Comparison of ENCODE assay signal across 8 mouse cellular contexts in the genomic region with DNA sequence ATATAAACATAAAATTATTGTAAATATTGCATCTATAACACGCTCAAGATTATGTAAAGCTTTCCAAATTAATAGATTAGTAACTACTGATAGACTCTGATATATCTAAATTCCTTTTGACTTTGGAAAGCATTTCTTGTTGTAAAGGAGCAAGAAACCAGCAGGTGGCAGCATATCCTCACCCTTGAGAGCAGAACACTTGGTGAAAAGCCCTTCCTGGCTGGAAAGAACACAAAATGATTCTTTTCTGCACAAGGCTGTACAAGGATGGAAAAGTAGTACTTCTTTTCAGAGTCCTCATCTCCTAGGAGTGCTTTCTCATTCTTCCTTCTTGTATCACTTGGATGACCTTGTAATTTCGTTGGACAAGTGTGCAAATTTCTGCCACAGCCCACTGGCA.
DNase-seq lines count a peak whose midpoint lies in the region; ATAC-seq and TF ChIP-seq lines count a peak whose summit lies in the region.

No protein-coding gene starts in this region.

- H3K79me2 ChIP-seq in heart, adult 2 months (replicated peaks; ENCODE audit: control insufficient read depth, insufficient read depth, low read length), result no peaks in the 10 kb centered on the region

- H3K4me1 ChIP-seq in heart, adult 2 months (ENCODE audit: control insufficient read depth, insufficient read depth, low read length), result no peaks in the 10 kb centered on the region
- H3K4me1 ChIP-seq in heart, embryonic 10.5 days, result no peaks in the 10 kb centered on the region
- no peaks in the 10 kb centered on the region for H3K4me1 ChIP-seq in forebrain, postnatal 0 days (ENCODE audit: insufficient read depth)
- H3K4me1 ChIP-seq in midbrain, embryonic 12.5 days, result no peaks in the 10 kb centered on the region

- TF ChIP-seq CTCF in heart, adult 2 months (IDR thresholded peaks at IDR 0.05), result peak; percentile 74
- TF ChIP-seq CTCF in forebrain, postnatal 0 days (IDR thresholded peaks at IDR 0.05; ENCODE audit: low read depth), result peak; percentile 91

- no peaks in the 10 kb centered on the region for H3K36me3 ChIP-seq in heart, adult 2 months (ENCODE audit: control insufficient read depth, insufficient read depth, low read length)
- no peaks in the 10 kb centered on the region for H3K36me3 ChIP-seq in heart, embryonic 10.5 days
- H3K36me3 ChIP-seq in forebrain, postnatal 0 days (ENCODE audit: insufficient read depth), result no peaks in the 10 kb centered on the region
- no peaks in the 10 kb centered on the region for H3K36me3 ChIP-seq in midbrain, embryonic 12.5 days

- H3K4me2 ChIP-seq in forebrain, postnatal 0 days (ENCODE audit: low read depth), result no peak overlapping the region
- H3K4me2 ChIP-seq in midbrain, embryonic 12.5 days (replicated peaks), result no peak overlapping the region

- H3K27ac ChIP-seq in heart, adult 2 months, result no peak overlapping the region
- no peak overlapping the region for H3K27ac ChIP-seq in heart, embryonic 10.5 days
- H3K27ac ChIP-seq in forebrain, postnatal 0 days (ENCODE audit: low read depth, low read length), result no peak overlapping the region
- H3K27ac ChIP-seq in midbrain, embryonic 12.5 days (replicated peaks), result no peak overlapping the region

- TF ChIP-seq EP300 in heart, adult 2 months (IDR thresholded peaks at IDR 0.05; ENCODE audit: insufficient read depth, low read depth, low read length), result no peak

- no peak overlapping the region for H3K9ac ChIP-seq in heart, adult 2 months (ENCODE audit: low read depth, low read length)
- no peak overlapping the region for H3K9ac ChIP-seq in forebrain, postnatal 0 days
- H3K9ac ChIP-seq in midbrain, embryonic 12.5 days (replicated peaks), result no peak overlapping the region

- H3K9me3 ChIP-seq in heart, embryonic 10.5 days, result no peaks in the 10 kb centered on the region
- H3K9me3 ChIP-seq in forebrain, postnatal 0 days (ENCODE audit: low read length), result no peaks in the 10 kb centered on the region
- no peaks in the 10 kb centered on the region for H3K9me3 ChIP-seq in midbrain, embryonic 12.5 days

- DNase-seq in heart, adult 2 months, result no peak
- no peak for DNase-seq in heart, embryonic 10.5 days (ENCODE audit: low spot score)
- DNase-seq in ES-CJ7 (ENCODE audit: low read depth, low spot score), result peak; percentile 51
- DNase-seq in cerebellum, adult 18-20 months, result peak; percentile 43 to 61
- DNase-seq in forebrain, postnatal 0 days, result peak; percentile 92
- peak; percentile 65 for DNase-seq in layer of hippocampus, adult 9-10 months (ENCODE audit: low spot score)
- DNase-seq in yolk sac, embryonic 10.5 days (ENCODE audit: low spot score), result peak; percentile 28

- TF ChIP-seq POLR2A in heart, adult 2 months (IDR thresholded peaks at IDR 0.05; ENCODE audit: insufficient read depth, low read depth, low read length), result no peak

- ATAC-seq in forebrain, postnatal 0 days, result peak; percentile 74
- peak; percentile 69; the same call in 1 of the 2 replicates for ATAC-seq in midbrain, embryonic 12.5 days (ENCODE audit: low FRiP score, low read depth)

- no peaks in the 10 kb centered on the region for H3K27me3 ChIP-seq in heart, adult 2 months (ENCODE audit: control insufficient read depth, insufficient read depth, low read length)
- no peaks in the 10 kb centered on the region; the same call in 1 of the 2 replicates for H3K27me3 ChIP-seq in heart, embryonic 10.5 days (ENCODE audit: insufficient read depth, poor library complexity, severe bottlenecking)
- no peaks in the 10 kb centered on the region for H3K27me3 ChIP-seq in forebrain, postnatal 0 days (ENCODE audit: insufficient read depth, low read length)
- no peaks in the 10 kb centered on the region for H3K27me3 ChIP-seq in midbrain, embryonic 12.5 days

- no peak overlapping the region for H3K4me3 ChIP-seq in heart, adult 2 months
- H3K4me3 ChIP-seq in heart, embryonic 10.5 days, result no peak overlapping the region
- no peak overlapping the region for H3K4me3 ChIP-seq in forebrain, postnatal 0 days (ENCODE audit: low read depth, low read length)
- H3K4me3 ChIP-seq in midbrain, embryonic 12.5 days, result no peak overlapping the region

- intact Hi-C loops in heart, adult 2 months (cut with DNase I), result no loop called here

- WGBS in heart, adult 2 months, result 18% methylated on average over 2 of the region's 2 CpGs
- 18% methylated on average over 2 of the region's 2 CpGs for WGBS in heart, embryonic 10.5 days
- WGBS in forebrain, postnatal 0 days, result 14% methylated on average over 2 of the region's 2 CpGs
- 14% methylated on average over 2 of the region's 2 CpGs for WGBS in midbrain, embryonic 12.5 days

Comparison
In these comparisons a context has a peak if more than half of its experiments do, and no peak if none do; other contexts are left out.
1. DNase-seq: peak in ES-CJ7 (single experiment), cerebellum, adult 18-20 months (2 of 2), forebrain, postnatal 0 days (single experiment), layer of hippocampus, adult 9-10 months (single experiment) and yolk sac, embryonic 10.5 days (single experiment); none in heart, adult 2 months (0 of 2) and heart, embryonic 10.5 days (single experiment).